Mouse (Mus musculus) kidney, adult 8-10 months (tissue): ENCODE measurements at regions not wholly inside any gene's neighbourhood (a gene's known extent, or its start where the extent isn't known, plus 50 kb on each side); places are given as distances from the start of the nearest gene placed in this dataset.

Experiments
- DNase-seq, 2 experiments: peaks; one replicate each; pipeline ENCODE4 v3.0.0; 2022

GRCm38 (mm10) chr11:112473237-112473636 is 308.8 kb upstream of the Sox9 start:
- no peak for DNase-seq

GRCm38 (mm10) chr11:112473681-112474080 is 308.3 kb upstream of the Sox9 start:
- DNase-seq: no peak

GRCm38 (mm10) chr11:112480360-112480759 is 301.7 kb upstream of the Sox9 start:
- DNase-seq: no peak

GRCm38 (mm10) chr11:112501781-112502180 is 280.2 kb upstream of the Sox9 start:
- DNase-seq: no peak

- no peak for DNase-seq
These were observed 262.9 kb upstream of the Sox9 start for GRCm38 (mm10) chr11:112519076-112519475.

- no peak for DNase-seq
These were observed 257.0 kb upstream of the Sox9 start for GRCm38 (mm10) chr11:112524983-112525382.

- no peak for DNase-seq
These were observed 239.5 kb upstream of the Sox9 start for GRCm38 (mm10) chr11:112542573-112542972.

- no peak for DNase-seq
These were observed 238.6 kb upstream of the Sox9 start for GRCm38 (mm10) chr11:112543473-112543872.

- DNase-seq: no peak
These were observed 236.6 kb upstream of the Sox9 start for GRCm38 (mm10) chr11:112545231-112546010.

- DNase-seq: no peak
These were observed 235.9 kb upstream of the Sox9 start for GRCm38 (mm10) chr11:112546162-112546561.

GRCm38 (mm10) chr11:112552838-112553237 is 229.2 kb upstream of the Sox9 start:
- no peak for DNase-seq

GRCm38 (mm10) chr11:112563027-112563426 is 219.0 kb upstream of the Sox9 start:
- no peak for DNase-seq

GRCm38 (mm10) chr11:112564706-112565215 is 217.3 kb upstream of the Sox9 start:
- DNase-seq: no peak

GRCm38 (mm10) chr11:112566071-112566470 is 216.0 kb upstream of the Sox9 start:
- DNase-seq: no peak

- no peak for DNase-seq
These were observed 194.6 kb upstream of the Sox9 start for GRCm38 (mm10) chr11:112587386-112587785.

- no peak for DNase-seq
These were observed 193.9 kb upstream of the Sox9 start for GRCm38 (mm10) chr11:112588088-112588487.

- no peak for DNase-seq
These were observed 191.8 kb upstream of the Sox9 start for GRCm38 (mm10) chr11:112590214-112590613.

- DNase-seq: no peak
These were observed 189.5 kb upstream of the Sox9 start for GRCm38 (mm10) chr11:112592411-112593020.

GRCm38 (mm10) chr11:112593821-112594220 is 188.2 kb upstream of the Sox9 start:
- no peak for DNase-seq

- no peak for DNase-seq
These were observed 174.7 kb upstream of the Sox9 start for GRCm38 (mm10) chr11:112607359-112607758.

- DNase-seq: no peak
These were observed 172.7 kb upstream of the Sox9 start for GRCm38 (mm10) chr11:112609277-112609676.

- DNase-seq: no peak
These were observed 171.0 kb upstream of the Sox9 start for GRCm38 (mm10) chr11:112611073-112611472.

- DNase-seq: no peak
These were observed 166.4 kb upstream of the Sox9 start for GRCm38 (mm10) chr11:112615629-112616028.

- no peak for DNase-seq
These were observed 165.1 kb upstream of the Sox9 start for GRCm38 (mm10) chr11:112616942-112617341.
